ENCODE assay signal across 25 mouse cellular contexts in the genomic region with DNA sequence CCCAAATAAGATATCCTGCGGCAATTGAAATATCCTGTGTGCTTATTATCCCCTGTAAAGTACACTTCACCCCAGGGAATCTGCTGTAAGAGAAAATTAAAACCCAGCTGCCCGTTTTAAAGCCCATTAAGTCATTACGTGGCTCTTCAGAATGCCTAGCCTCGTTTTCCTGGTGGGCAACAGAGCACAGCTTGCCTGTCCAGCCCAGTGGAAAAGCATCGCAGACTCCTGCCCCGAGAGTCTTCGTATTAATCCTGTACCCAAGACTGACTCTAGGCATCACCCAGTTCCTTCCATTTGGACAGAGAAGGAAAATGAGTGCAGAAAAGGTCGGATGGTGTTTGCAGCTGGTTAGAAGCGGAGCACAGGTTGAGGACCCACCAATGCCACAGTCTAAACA. TPM values are rescaled to one million over a fixed set of nuclear protein-coding genes. Genes with fewer than 3 reads are reported as not detected.
DNase-seq lines count a peak whose midpoint lies in the region; ATAC-seq lines count a peak whose summit lies in the region.
"Had no signal": no experiment of that assay in that cellular context is flagged by ENCODE, and none has a peak within 500 bp of the region (broad histone marks: within the 10 kb centered on the region; RNA-seq: fewer than 3 reads in every experiment).

No protein-coding gene starts in this region.

- H3K9ac ChIP-seq in embryonic facial prominence, embryonic 14.5 days (ENCODE audit: low read depth, low read length): no peak overlapping the region
- no peak overlapping the region for H3K9ac ChIP-seq in lung, embryonic 15.5 days
- H3K9ac ChIP-seq in neural tube, embryonic 13.5 days: no peak overlapping the region
- H3K9ac ChIP-seq: embryonic facial prominence, embryonic 15.5 days; hindbrain, embryonic 13.5 days had no signal

- peak; percentile 36 for DNase-seq in embryonic facial prominence, embryonic 14.5 days (ENCODE audit: low spot score)
- no peak for DNase-seq in embryonic facial prominence, embryonic 10.5 days (ENCODE audit: low spot score)
- no peak for DNase-seq in lung, adult 18-20 months
- no peak for DNase-seq in neural tube, embryonic 10.5 days (ENCODE audit: extremely low spot score, low spot score)
- DNase-seq in right cerebral cortex, postnatal 4 days: no peak
- DNase-seq: adrenal gland, postnatal 10 days; B cell, adult 2 months; cerebellum, adult 11-12 months; cerebellum, adult 9-10 months; cerebellum, postnatal 36 days; gastrocnemius, postnatal 36 days; heart, adult 18-20 months; heart, postnatal 10 days had no signal

- H3K36me3 ChIP-seq in embryonic facial prominence, embryonic 14.5 days (ENCODE audit: control insufficient read depth, insufficient read depth, low read length): no peaks in the 10 kb centered on the region
- no peaks in the 10 kb centered on the region for H3K36me3 ChIP-seq in embryonic facial prominence, embryonic 10.5 days (replicated peaks)
- no peaks in the 10 kb centered on the region for H3K36me3 ChIP-seq in lung, embryonic 15.5 days
- H3K36me3 ChIP-seq in neural tube, embryonic 13.5 days: no peaks in the 10 kb centered on the region
- H3K36me3 ChIP-seq: embryonic facial prominence, embryonic 15.5 days; forebrain, embryonic 10.5 days; G1E; heart, embryonic 10.5 days; hindbrain, embryonic 13.5 days had no signal

- H3K27me3 ChIP-seq in embryonic facial prominence, embryonic 14.5 days (replicated peaks; ENCODE audit: control insufficient read depth, insufficient read depth, low read length): no peaks in the 10 kb centered on the region
- H3K27me3 ChIP-seq in embryonic facial prominence, embryonic 10.5 days (replicated peaks; ENCODE audit: low read depth, poor library complexity, severe bottlenecking): no peaks in the 10 kb centered on the region
- H3K27me3 ChIP-seq in lung, embryonic 15.5 days: no peaks in the 10 kb centered on the region
- H3K27me3 ChIP-seq in neural tube, embryonic 13.5 days: peaks cover 8% of the 10 kb centered on the region; the same call in 1 of the 2 replicates
- H3K27me3 ChIP-seq: embryonic facial prominence, embryonic 15.5 days; hindbrain, embryonic 13.5 days had no signal

- H3K4me3 ChIP-seq in embryonic facial prominence, embryonic 14.5 days (ENCODE audit: low read depth, low read length): no peak overlapping the region
- H3K4me3 ChIP-seq in embryonic facial prominence, embryonic 10.5 days: no peak overlapping the region
- H3K4me3 ChIP-seq in lung, embryonic 15.5 days: no peak overlapping the region
- no peak overlapping the region for H3K4me3 ChIP-seq in neural tube, embryonic 13.5 days
- H3K4me3 ChIP-seq: embryonic facial prominence, embryonic 15.5 days; erythroblast, embryonic 14.5 days; forebrain, embryonic 10.5 days; heart, embryonic 10.5 days; hindbrain, embryonic 13.5 days had no signal

- ATAC-seq in embryonic facial prominence, embryonic 14.5 days (ENCODE audit: low read depth): no peak
- no peak for ATAC-seq in lung, embryonic 15.5 days (ENCODE audit: borderline replicate concordance, extremely low read depth, low FRiP score, low TSS enrichment)
- peak; percentile 50; the same call in 1 of the 2 replicates for ATAC-seq in neural tube, embryonic 13.5 days (ENCODE audit: low read depth)
- ATAC-seq: CD4-positive, CD25-positive, alpha-beta regulatory T cell, adult 4 months; forebrain, embryonic 14.5 days; hindbrain, postnatal 0 days had no signal

- no peak overlapping the region for H3K4me2 ChIP-seq in embryonic facial prominence, embryonic 14.5 days (ENCODE audit: low read depth, low read length)
- H3K4me2 ChIP-seq in lung, embryonic 15.5 days: no peak overlapping the region
- no peak overlapping the region for H3K4me2 ChIP-seq in neural tube, embryonic 13.5 days
- H3K4me2 ChIP-seq: embryonic facial prominence, embryonic 15.5 days; hindbrain, embryonic 13.5 days had no signal

- no peaks in the 10 kb centered on the region for H3K9me3 ChIP-seq in embryonic facial prominence, embryonic 14.5 days (ENCODE audit: control insufficient read depth, low read length)
- H3K9me3 ChIP-seq in embryonic facial prominence, embryonic 10.5 days: no peaks in the 10 kb centered on the region
- H3K9me3 ChIP-seq in lung, embryonic 15.5 days: no peaks in the 10 kb centered on the region
- H3K9me3 ChIP-seq in neural tube, embryonic 13.5 days: no peaks in the 10 kb centered on the region
- H3K9me3 ChIP-seq: embryonic facial prominence, embryonic 15.5 days; forebrain, embryonic 10.5 days; heart, embryonic 10.5 days; hindbrain, embryonic 13.5 days had no signal

- 53% methylated on average over 9 of the region's 9 CpGs for WGBS in embryonic facial prominence, embryonic 14.5 days
- WGBS in embryonic facial prominence, embryonic 10.5 days: 66% methylated on average over 9 of the region's 9 CpGs
- 72% methylated on average over 9 of the region's 9 CpGs for WGBS in lung, embryonic 15.5 days
- 34% methylated on average over 9 of the region's 9 CpGs for WGBS in neural tube, embryonic 13.5 days

- H3K27ac ChIP-seq in embryonic facial prominence, embryonic 14.5 days (replicated peaks; ENCODE audit: low read depth, low read length): no peak overlapping the region
- no peak overlapping the region for H3K27ac ChIP-seq in embryonic facial prominence, embryonic 10.5 days (replicated peaks)
- 0 out of 2 replicates have a peak overlapping the region, but pooled peaks have one; percentile 1 for H3K27ac ChIP-seq in lung, embryonic 15.5 days
- H3K27ac ChIP-seq in neural tube, embryonic 13.5 days (replicated peaks): no peak overlapping the region
- H3K27ac ChIP-seq: embryonic facial prominence, embryonic 15.5 days; forebrain, embryonic 10.5 days; heart, embryonic 10.5 days; hindbrain, embryonic 13.5 days; hindbrain, postnatal 0 days had no signal

- H3K4me1 ChIP-seq in embryonic facial prominence, embryonic 14.5 days (ENCODE audit: control insufficient read depth, insufficient read depth, low read length): peaks cover 5% of the 10 kb centered on the region; the same call in 1 of the 2 replicates
- peaks cover 19% of the 10 kb centered on the region for H3K4me1 ChIP-seq in embryonic facial prominence, embryonic 10.5 days
- H3K4me1 ChIP-seq in lung, embryonic 15.5 days: peaks cover 47% of the 10 kb centered on the region
- H3K4me1 ChIP-seq in neural tube, embryonic 13.5 days (replicated peaks): peaks cover 32% of the 10 kb centered on the region

RNA-seq across cellular contexts. Expression of gene Chn2, which starts 29.0 kb away (rescaled TPM):
- polyA plus RNA-seq in embryonic facial prominence, embryonic 14.5 days (2014; fragmentation: Nextera tagmentation; extraction: Ambion mirVana): 15.3 and 19.0 TPM in 2 replicates
- 10.7 and 11.3 TPM in 2 replicates for polyA plus RNA-seq in embryonic facial prominence, embryonic 10.5 days (2016; fragmentation: Nextera tagmentation; extraction: Ambion mirVana)
- polyA plus RNA-seq in lung, embryonic 15.5 days (2015; fragmentation: Nextera tagmentation; extraction: Ambion mirVana): 13.0 and 13.6 TPM in 2 replicates
- polyA plus RNA-seq in neural tube, embryonic 13.5 days (2015; fragmentation: Nextera tagmentation; extraction: Ambion mirVana): 19.3 and 20.6 TPM in 2 replicates
- polyA plus RNA-seq: erythroblast, embryonic 14.5 days; G1E had no signal

RNA-seq across cellular contexts. Expression of gene Cpvl, which starts 31.9 kb away (rescaled TPM):
- polyA plus RNA-seq in embryonic facial prominence, embryonic 14.5 days (2014; fragmentation: Nextera tagmentation; extraction: Ambion mirVana): not detected in 2 replicates
- polyA plus RNA-seq in embryonic facial prominence, embryonic 10.5 days (2016; fragmentation: Nextera tagmentation; extraction: Ambion mirVana): 0.10 and 0.22 TPM in 2 replicates
- 0.14 and 0.19 TPM in 2 replicates for polyA plus RNA-seq in lung, embryonic 15.5 days (2015; fragmentation: Nextera tagmentation; extraction: Ambion mirVana)
- polyA plus RNA-seq in neural tube, embryonic 13.5 days (2015; fragmentation: Nextera tagmentation; extraction: Ambion mirVana): not detected in 2 replicates
- polyA plus RNA-seq: CD4-positive, CD25-positive, alpha-beta regulatory T cell, adult 4 months; embryonic facial prominence, embryonic 15.5 days; erythroblast, embryonic 14.5 days; forebrain, embryonic 10.5 days; forebrain, embryonic 14.5 days; G1E; heart, embryonic 10.5 days; heart, embryonic 14.5 days; hindbrain, embryonic 13.5 days had no signal
